Mouse (Mus musculus): ENCODE results near the gene Tomm40l.

DNA sequence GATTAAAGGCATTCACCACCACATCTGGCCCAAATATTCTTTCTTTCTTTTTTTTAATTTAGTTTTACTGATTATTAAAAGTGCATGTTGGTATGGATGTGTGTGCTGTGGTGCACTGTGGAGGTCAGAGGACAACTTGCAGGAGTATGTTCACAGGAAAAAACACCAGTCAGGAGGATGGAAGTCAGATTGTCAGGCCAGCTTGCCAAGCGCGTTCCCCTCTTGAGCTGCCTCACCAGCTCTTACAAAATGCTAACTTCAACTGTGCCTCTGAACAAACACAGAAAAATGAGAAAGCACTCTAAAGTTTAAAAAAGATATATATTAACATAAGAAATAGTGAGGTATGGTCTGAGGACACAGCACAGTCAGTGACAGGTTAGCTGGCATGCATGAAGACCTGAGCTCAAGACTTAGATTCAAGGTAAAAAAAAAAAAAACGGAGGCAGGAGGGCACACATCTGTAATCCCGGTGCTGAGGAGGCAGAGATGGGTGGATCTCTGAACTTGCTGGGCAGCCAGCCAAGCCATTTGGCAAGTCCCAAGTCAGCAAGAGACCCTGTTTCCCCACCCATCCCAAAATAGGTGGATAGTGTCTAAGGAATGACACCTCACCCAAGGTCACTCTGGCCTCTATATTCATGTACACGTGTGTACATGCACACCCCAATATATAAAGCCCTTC lies 42.7 kb downstream of the Tomm40l start:
- TF ChIP-seq POLR2A (IDR thresholded peaks at IDR 0.05; ENCODE audit: low read depth, low read length) (no peak), CTCF (IDR thresholded peaks at IDR 0.05; ENCODE audit: extremely low read depth, insufficient read depth, insufficient read length, insufficient replicate concordance) (no peak)
